Mouse (Mus musculus) hindbrain, embryonic 16.5 days (tissue): ENCODE data around the gene Gm20696. TPM values are rescaled to one million over a fixed set of nuclear protein-coding genes. Genes with fewer than 3 reads are reported as not detected.

Experiments used
- ATAC-seq: fragments of 200-750 bp; cut with Nextera tagmentation; 2 replicates; pipeline ENCODE4 v1.8.0; 2017; ENCODE audit warnings: moderate TSS enrichment, moderate library complexity
- H3K27ac ChIP-seq: fragments of 300-500 bp; sonication (generic); 2 replicates; pipeline ENCODE4 v1.5.1; 2014; ENCODE audit warnings: low read depth, mild to moderate bottlenecking, control low read depth, low read length, moderate library complexity
- H3K27me3 ChIP-seq: fragments of 300-500 bp; sonication (generic); replicated peaks from 2 replicates; pipeline ENCODE4 v1.6.1; 2014; ENCODE audit warnings: low read length; ENCODE audit not compliant: control insufficient read depth, insufficient read depth
- H3K36me3 ChIP-seq: fragments of 300-500 bp; sonication (generic); 2 replicates; pipeline ENCODE4 v1.6.1; 2014; ENCODE audit warnings: mild to moderate bottlenecking, low read length, moderate library complexity, mixed read lengths; ENCODE audit not compliant: control insufficient read depth, insufficient read depth
- H3K4me1 ChIP-seq: fragments of 300-500 bp; sonication (generic); 2 replicates; pipeline ENCODE4 v1.6.1; 2014; ENCODE audit warnings: low read depth, low read length; ENCODE audit not compliant: control insufficient read depth, insufficient read depth
- H3K4me2 ChIP-seq: fragments of 300-500 bp; sonication (generic); 2 replicates; pipeline ENCODE4 v1.6.1; 2014; ENCODE audit warnings: mild to moderate bottlenecking, low read length, control low read depth, moderate library complexity
- H3K4me3 ChIP-seq: fragments of 300-500 bp; sonication (generic); 2 replicates; pipeline ENCODE4 v1.5.1; 2014; ENCODE audit warnings: mild to moderate bottlenecking, low read length, control low read depth, moderate library complexity
- H3K9ac ChIP-seq: fragments of 300-500 bp; sonication (generic); 2 replicates; pipeline ENCODE4 v1.6.1; 2014; ENCODE audit warnings: low read depth, mild to moderate bottlenecking, control low read depth, low read length, moderate library complexity
- H3K9me3 ChIP-seq: fragments of 300-500 bp; sonication (generic); 2 replicates; pipeline ENCODE4 v1.6.1; 2014; ENCODE audit warnings: mild to moderate bottlenecking, low read length, moderate library complexity; ENCODE audit not compliant: control insufficient read depth
- WGBS: fragments of 180-500 bp; shearing (Covaris S2); extraction: QIAGEN DNeasy Blood & Tissue Kit; methylation state at CpG from one replicate; pipeline ENCODE4 v1.1.7; 2014; 5-methylcytosine and 5-hydroxymethylcytosine counted together
- polyA plus RNA-seq: library from polyadenylated mRNA; unstranded; fragments of >200 nt; fragmentation: Nextera tagmentation; extraction: Ambion mirVana; gene quantifications from 2 replicates; pipeline ENCODE4 v1.2.1, GENCODE M21; 2015

Gene Gm20696
- polyA plus RNA-seq, 1 experiment from 2014 or later = 1.8 TPM

DNA sequence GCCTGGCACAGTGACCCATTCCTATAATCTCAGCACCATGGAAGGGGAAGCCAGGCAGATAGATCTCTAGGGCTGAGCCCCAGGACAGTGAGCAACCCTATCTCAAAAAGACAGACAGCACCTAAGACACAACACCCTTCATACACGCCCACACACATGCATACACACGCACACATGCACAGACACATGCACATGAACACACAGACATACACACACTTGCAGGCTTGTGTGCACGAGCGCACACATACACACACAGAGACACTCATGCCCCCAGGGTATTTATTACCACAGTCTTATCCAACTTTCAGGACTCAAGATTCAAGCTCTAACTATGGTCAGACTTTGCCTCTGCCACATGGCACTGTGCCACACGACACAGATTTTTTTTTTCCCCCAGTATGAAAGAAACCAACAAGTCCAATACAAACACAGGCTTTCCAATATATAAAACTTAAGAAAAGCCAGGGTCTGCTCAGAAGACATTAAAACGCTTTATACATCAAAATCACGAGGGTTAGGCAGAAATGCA lies 182.3 kb downstream of the Gm20696 start:
- H3K27me3 ChIP-seq = no peaks in the 10 kb centered on the region
- no peak for ATAC-seq
- no peak overlapping the region for H3K4me2 ChIP-seq
- peaks cover 3% of the 10 kb centered on the region; the same call in 1 of the 2 replicates for H3K9me3 ChIP-seq
- no peak overlapping the region for H3K9ac ChIP-seq
- H3K4me3 ChIP-seq = no peak overlapping the region
- H3K4me1 ChIP-seq = peaks cover 22% of the 10 kb centered on the region
- H3K27ac ChIP-seq = no peak overlapping the region
- 80% methylated on average over 7 of the region's 7 CpGs for WGBS
- no peaks in the 10 kb centered on the region for H3K36me3 ChIP-seq

DNA sequence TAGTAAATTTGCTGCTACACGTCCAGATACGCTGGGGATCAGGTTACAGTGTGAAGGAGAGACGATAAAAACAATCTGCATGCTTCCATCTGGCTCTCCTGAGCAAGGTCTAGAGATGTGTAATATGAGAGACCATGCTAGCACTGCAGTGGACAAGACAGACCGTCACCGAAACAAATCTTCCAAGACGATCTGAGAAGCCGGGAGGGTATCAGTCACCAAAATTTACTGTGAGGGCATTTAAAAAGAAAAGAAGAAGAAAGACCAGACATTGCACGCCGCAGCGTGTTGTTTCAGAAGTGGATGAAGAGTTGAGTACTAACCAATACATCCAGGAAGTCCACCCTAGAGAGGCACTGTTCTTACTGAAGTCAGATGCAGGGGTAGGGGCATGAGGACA lies 183.0 kb downstream of the Gm20696 start:
- Histone ChIP-seq H3K9me3 (peaks cover 3% of the 10 kb centered on the region; the same call in 1 of the 2 replicates), H3K9ac (no peak overlapping the region), H3K27ac (no peak overlapping the region), H3K36me3 (no peaks in the 10 kb centered on the region), H3K4me1 (peaks cover 22% of the 10 kb centered on the region), H3K4me3 (no peak overlapping the region), H3K27me3 (no peaks in the 10 kb centered on the region), H3K4me2 (no peak overlapping the region)
- no peak for ATAC-seq
- 87% methylated on average over 10 of the region's 10 CpGs for WGBS

DNA sequence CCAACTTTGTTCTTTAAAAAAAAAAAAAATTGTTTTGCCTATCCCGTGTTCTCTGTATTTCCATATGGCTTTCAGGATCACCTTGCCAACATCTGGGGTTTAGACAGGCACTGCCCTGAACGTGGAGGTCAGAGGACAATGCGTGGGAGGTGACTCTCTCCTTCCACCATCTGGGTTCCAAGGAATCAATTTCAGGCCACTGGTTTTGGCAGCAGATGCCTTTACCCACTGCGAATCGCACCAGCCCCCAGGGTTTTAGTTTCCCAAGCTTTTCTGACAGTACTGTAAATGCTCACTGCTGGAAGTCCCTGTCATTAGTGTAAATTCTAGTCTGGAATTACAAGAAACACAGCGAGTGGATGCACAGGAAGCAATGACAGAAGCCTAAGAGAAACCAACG lies 185.0 kb downstream of the Gm20696 start:
- ATAC-seq = no peak
- Histone ChIP-seq H3K27me3 (no peaks in the 10 kb centered on the region), H3K9me3 (peaks cover 3% of the 10 kb centered on the region; the same call in 1 of the 2 replicates), H3K9ac (no peak overlapping the region), H3K4me2 (no peak overlapping the region), H3K4me1 (peaks cover 22% of the 10 kb centered on the region), H3K36me3 (no peaks in the 10 kb centered on the region), H3K4me3 (no peak overlapping the region), H3K27ac (no peak overlapping the region)
- 51% methylated on average over 7 of the region's 7 CpGs for WGBS

DNA sequence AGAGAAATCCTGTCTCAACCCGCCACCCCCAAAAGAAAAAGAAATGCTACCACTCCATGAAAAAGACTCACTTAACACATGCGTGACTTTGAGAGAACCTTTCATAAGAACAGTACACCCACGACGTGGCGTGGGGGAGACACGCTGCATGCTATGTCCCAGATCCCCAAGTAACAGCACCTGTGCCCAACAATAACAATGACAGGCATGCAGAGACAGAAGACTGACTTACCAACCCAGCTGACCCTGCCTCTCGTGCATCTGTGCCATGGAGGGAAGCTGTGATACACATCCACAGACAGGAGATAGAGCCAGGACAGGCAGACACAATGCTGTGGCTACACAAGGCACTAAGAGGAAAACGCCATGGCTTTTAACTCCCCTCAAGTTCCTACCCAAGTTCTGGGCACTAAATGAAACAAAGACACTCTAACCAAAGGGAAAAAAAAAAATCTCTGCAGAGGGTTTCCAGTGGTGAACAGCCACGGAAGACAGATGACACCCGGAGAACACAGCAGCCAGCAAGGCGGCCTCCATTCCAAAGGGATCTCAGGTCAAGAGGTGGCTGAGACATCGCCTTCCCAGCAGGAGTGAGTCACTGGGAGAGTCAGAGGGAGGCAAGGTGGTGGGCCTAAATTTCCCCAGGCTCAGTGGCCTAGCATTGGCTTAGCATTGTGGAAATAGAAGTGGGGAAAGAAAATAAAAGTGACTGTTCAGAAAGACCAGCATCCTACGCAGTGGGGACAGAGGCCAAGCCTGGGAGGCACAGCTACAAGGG lies 187.5 kb downstream of the Gm20696 start:
- H3K4me1 ChIP-seq = peaks cover under 1% of the 10 kb centered on the region; the same call in 1 of the 2 replicates
- H3K4me3 ChIP-seq = no peak overlapping the region
- H3K9me3 ChIP-seq = peaks cover 3% of the 10 kb centered on the region; the same call in 1 of the 2 replicates
- 84% methylated on average over 13 of the region's 13 CpGs for WGBS
- no peaks in the 10 kb centered on the region for H3K36me3 ChIP-seq
- H3K4me2 ChIP-seq = no peak overlapping the region
- H3K27me3 ChIP-seq = no peaks in the 10 kb centered on the region
- no peak for ATAC-seq
- H3K27ac ChIP-seq = no peak overlapping the region
- no peak overlapping the region for H3K9ac ChIP-seq

DNA sequence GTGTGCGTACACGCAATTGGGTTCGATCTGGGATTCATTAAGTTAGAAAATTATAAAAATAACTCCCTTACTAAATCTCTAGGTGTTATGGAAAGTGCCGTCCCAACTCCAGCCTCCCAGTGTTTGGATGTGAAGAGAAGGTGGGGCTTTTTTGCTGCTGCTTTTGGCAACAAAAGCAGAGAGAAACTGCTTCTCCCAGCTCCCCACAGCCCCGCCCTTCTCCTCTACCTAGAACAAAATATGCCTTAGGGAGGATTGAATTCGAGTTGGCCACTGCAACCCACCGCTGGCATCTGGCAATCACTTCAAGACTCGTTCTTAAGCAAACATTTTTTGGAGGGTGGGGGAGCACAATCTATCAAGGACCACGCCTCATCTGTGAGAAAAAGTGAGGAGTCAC lies 191.6 kb downstream of the Gm20696 start:
- Histone ChIP-seq H3K27me3 (no peaks in the 10 kb centered on the region), H3K4me3 (no peak overlapping the region), H3K36me3 (no peaks in the 10 kb centered on the region), H3K27ac (no peak overlapping the region), H3K9ac (no peak overlapping the region), H3K4me1 (no peaks in the 10 kb centered on the region), H3K9me3 (no peaks in the 10 kb centered on the region), H3K4me2 (no peak overlapping the region)
- 88% methylated on average over 9 of the region's 9 CpGs for WGBS
- no peak for ATAC-seq

DNA sequence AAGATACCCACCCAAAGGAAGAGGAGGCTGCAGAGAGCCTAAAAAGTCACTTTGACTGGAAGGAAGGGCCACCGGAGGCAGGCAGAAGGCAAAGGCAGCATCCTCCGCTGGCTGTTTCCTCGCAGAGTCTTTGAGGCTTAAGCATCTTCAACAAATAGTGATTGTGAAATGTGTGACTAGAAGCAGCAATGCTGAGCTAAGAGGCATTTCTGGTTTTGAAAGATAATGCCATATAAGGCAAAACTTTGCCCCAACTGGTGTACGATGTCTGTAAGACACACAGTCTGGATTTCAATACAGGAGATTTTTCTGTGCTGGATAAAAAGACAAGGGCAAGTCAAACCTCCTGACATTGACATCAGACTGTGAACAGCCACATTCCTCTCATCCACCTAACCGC lies 195.7 kb downstream of the Gm20696 start:
- Histone ChIP-seq H3K4me2 (no peak overlapping the region), H3K9ac (no peak overlapping the region), H3K27me3 (no peaks in the 10 kb centered on the region), H3K9me3 (no peaks in the 10 kb centered on the region), H3K4me3 (no peak overlapping the region), H3K4me1 (no peaks in the 10 kb centered on the region), H3K36me3 (no peaks in the 10 kb centered on the region), H3K27ac (no peak overlapping the region)
- WGBS = 85% methylated on average over 5 of the region's 5 CpGs
- no peak for ATAC-seq

DNA sequence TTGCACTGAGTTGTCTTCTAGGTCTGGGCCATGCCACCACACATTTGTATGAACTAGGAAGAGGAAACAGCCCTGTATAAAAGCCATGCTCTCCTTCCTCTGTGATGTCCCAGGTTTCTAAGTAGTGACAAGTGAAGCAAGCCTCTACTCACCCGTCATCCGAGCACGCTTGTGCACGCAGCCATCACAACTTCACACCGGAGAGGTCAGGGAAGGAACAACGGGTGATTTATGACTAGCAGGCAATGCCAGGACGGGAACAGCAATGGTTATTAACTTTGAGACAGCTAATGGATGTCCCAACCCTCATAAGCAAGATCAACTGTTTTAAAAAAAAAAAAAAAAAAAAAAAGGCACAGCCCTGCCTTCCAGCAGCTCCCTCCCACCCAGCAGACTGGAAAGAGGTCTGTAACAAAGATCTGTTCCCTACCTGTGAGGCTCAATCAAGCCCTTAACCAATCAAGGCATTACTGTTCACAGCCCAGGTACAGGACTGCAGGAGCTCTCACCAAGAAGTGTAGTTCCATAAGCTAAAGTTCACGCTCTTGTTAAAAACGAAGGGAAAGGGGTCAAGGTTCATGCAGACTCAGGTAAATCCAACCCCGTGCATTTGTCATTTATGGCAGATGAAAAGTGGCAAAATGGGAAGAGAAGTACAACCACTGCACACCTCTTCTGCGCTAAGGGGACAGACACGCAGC lies 197.3 kb downstream of the Gm20696 start:
- no peak overlapping the region for H3K4me2 ChIP-seq
- no peak overlapping the region for H3K9ac ChIP-seq
- H3K9me3 ChIP-seq = no peaks in the 10 kb centered on the region
- H3K4me3 ChIP-seq = no peak overlapping the region
- H3K4me1 ChIP-seq = no peaks in the 10 kb centered on the region
- H3K27me3 ChIP-seq = no peaks in the 10 kb centered on the region
- ATAC-seq = no peak
- WGBS = 71% methylated on average over 12 of the region's 12 CpGs
- no peaks in the 10 kb centered on the region for H3K36me3 ChIP-seq
- H3K27ac ChIP-seq = no peak overlapping the region

DNA sequence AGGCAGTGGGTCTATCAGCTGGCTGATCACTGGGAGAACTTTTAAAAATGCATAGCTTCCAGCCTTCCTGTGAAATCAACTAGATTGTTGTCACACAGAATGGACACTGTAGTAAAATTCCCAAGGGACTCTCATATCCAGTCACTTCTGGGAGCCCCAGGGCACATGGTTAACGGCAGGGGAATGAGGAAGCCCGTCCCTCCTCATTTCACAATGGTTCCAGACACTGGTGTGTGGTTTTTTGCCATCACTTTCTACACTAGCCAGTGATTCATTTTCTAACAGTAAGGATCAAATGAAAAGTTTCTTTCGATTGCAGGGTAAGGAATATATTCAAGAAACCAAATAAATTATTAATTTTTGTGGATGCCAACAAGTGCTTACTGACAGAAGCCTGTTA lies 198.8 kb downstream of the Gm20696 start:
- 49% methylated on average over 3 of the region's 3 CpGs for WGBS
- no peak for ATAC-seq
- Histone ChIP-seq H3K9ac (no peak overlapping the region), H3K4me2 (no peak overlapping the region), H3K36me3 (no peaks in the 10 kb centered on the region), H3K9me3 (no peaks in the 10 kb centered on the region), H3K27me3 (no peaks in the 10 kb centered on the region), H3K4me3 (no peak overlapping the region), H3K27ac (no peak overlapping the region), H3K4me1 (no peaks in the 10 kb centered on the region)

DNA sequence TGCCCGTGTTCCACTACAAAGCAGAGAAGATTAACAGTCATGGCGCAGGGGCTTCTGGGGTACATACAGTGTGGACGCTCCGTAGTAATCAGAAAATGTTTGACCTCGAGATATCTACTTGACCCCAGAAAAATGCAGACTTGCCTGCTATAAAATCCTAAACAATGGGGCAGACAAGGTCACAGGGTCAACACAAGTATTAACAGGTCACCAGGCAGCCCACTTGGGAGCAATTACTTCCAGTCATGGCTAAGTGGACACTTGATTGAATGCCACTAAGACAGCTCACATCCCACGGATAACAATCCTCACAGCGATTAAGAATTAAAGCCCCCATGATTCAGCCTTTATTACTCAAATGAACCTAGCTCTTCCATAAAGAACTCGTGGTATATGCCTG lies 199.5 kb downstream of the Gm20696 start:
- H3K9me3 ChIP-seq = no peaks in the 10 kb centered on the region
- H3K4me3 ChIP-seq = no peak overlapping the region
- H3K27me3 ChIP-seq = no peaks in the 10 kb centered on the region
- no peaks in the 10 kb centered on the region for H3K4me1 ChIP-seq
- H3K27ac ChIP-seq = no peak overlapping the region
- H3K9ac ChIP-seq = no peak overlapping the region
- ATAC-seq = no peak
- 31% methylated on average over 8 of the region's 8 CpGs for WGBS
- no peaks in the 10 kb centered on the region for H3K36me3 ChIP-seq
- H3K4me2 ChIP-seq = no peak overlapping the region
